24 mouse cellular contexts compared by ENCODE assay signal in the genomic region with DNA sequence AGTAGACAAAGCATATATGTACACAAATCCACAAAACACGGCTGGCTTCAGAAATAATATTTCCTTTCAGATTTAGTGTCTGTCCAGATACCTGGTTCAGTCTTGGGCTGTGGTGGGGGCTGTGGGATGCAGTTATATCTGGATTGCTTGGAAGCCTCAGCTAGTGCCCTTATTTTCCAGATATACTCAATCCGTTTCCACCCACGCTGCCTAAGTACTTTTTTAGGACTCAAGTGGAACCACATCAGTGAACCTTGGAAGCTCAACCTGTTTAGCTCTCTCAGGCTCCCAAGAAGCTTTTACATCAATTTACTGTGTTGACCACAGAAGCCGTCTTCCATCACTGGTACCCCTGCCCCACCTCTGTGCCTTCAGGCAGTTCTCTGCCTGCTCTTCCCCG. TPM values are rescaled to one million over a fixed set of nuclear protein-coding genes. Genes with fewer than 3 reads are reported as not detected.
DNase-seq lines count a peak whose midpoint lies in the region; ATAC-seq lines count a peak whose summit lies in the region.
"Had no signal": no experiment of that assay in that cellular context is flagged by ENCODE, and none has a peak within 500 bp of the region (broad histone marks: within the 10 kb centered on the region; RNA-seq: fewer than 3 reads in every experiment).

No protein-coding gene starts in this region.

- peaks cover 10% of the 10 kb centered on the region; the same call in 1 of the 2 replicates for H3K36me3 ChIP-seq in midbrain, embryonic 13.5 days
- H3K36me3 ChIP-seq in midbrain, embryonic 10.5 days: no peaks in the 10 kb centered on the region
- H3K36me3 ChIP-seq in midbrain, embryonic 15.5 days (replicated peaks): no peaks in the 10 kb centered on the region
- H3K36me3 ChIP-seq: limb, embryonic 15.5 days had no signal

- H3K9me3 ChIP-seq in midbrain, embryonic 13.5 days: no peaks in the 10 kb centered on the region
- H3K9me3 ChIP-seq in midbrain, embryonic 10.5 days (replicated peaks): no peaks in the 10 kb centered on the region
- H3K9me3 ChIP-seq in midbrain, embryonic 15.5 days: no peaks in the 10 kb centered on the region
- H3K9me3 ChIP-seq: limb, embryonic 15.5 days had no signal

- no peak overlapping the region for H3K4me3 ChIP-seq in midbrain, embryonic 13.5 days (replicated peaks)
- H3K4me3 ChIP-seq in midbrain, embryonic 10.5 days: no peak overlapping the region
- no peak overlapping the region for H3K4me3 ChIP-seq in midbrain, embryonic 15.5 days
- H3K4me3 ChIP-seq: limb, embryonic 15.5 days; myocyte had no signal

- peak overlapping the region; percentile 71 for H3K27ac ChIP-seq in midbrain, embryonic 13.5 days
- H3K27ac ChIP-seq in midbrain, embryonic 10.5 days (replicated peaks): no peak overlapping the region
- peak overlapping the region; percentile 41 for H3K27ac ChIP-seq in midbrain, embryonic 15.5 days
- H3K27ac ChIP-seq: limb, embryonic 15.5 days; liver, embryonic 14.5 days had no signal

- peak; percentile 67 for ATAC-seq in frontal cortex, adult (ENCODE audit: low TSS enrichment)
- ATAC-seq in midbrain, embryonic 13.5 days: no peak
- no peak for ATAC-seq in midbrain, embryonic 15.5 days (replicated peaks)
- ATAC-seq: CD4-positive, CD25-positive, alpha-beta regulatory T cell, adult 4 months; intestine, postnatal 0 days had no signal

- WGBS in midbrain, embryonic 13.5 days: 86% methylated on average over 5 of the region's 5 CpGs
- 88% methylated on average over 5 of the region's 5 CpGs for WGBS in midbrain, embryonic 10.5 days
- 80% methylated on average over 5 of the region's 5 CpGs for WGBS in midbrain, embryonic 15.5 days

- H3K9ac ChIP-seq in midbrain, embryonic 13.5 days (replicated peaks): no peak overlapping the region; the same call in 1 of the 2 replicates
- H3K9ac ChIP-seq in midbrain, embryonic 15.5 days: no peak overlapping the region
- H3K9ac ChIP-seq: limb, embryonic 15.5 days; liver, embryonic 14.5 days; lung, embryonic 14.5 days had no signal

- peaks cover 69% of the 10 kb centered on the region for H3K4me1 ChIP-seq in midbrain, embryonic 13.5 days (replicated peaks)
- 0 out of 2 replicates have a peak, but pooled peaks cover 6% of the 10 kb centered on the region for H3K4me1 ChIP-seq in midbrain, embryonic 10.5 days
- H3K4me1 ChIP-seq in midbrain, embryonic 15.5 days: peaks cover 47% of the 10 kb centered on the region

- H3K27me3 ChIP-seq in midbrain, embryonic 13.5 days: no peaks in the 10 kb centered on the region
- no peaks in the 10 kb centered on the region for H3K27me3 ChIP-seq in midbrain, embryonic 10.5 days (ENCODE audit: low read depth, poor library complexity, severe bottlenecking)
- H3K27me3 ChIP-seq in midbrain, embryonic 15.5 days (replicated peaks): no peaks in the 10 kb centered on the region
- H3K27me3 ChIP-seq: limb, embryonic 15.5 days had no signal

- no peak for DNase-seq in frontal cortex, adult 2 months (ENCODE audit: extremely low spot score in 1 of 2, low spot score in 1 of 2)
- no peak for DNase-seq in midbrain, embryonic 10.5 days (ENCODE audit: low spot score)
- DNase-seq in lung, postnatal 14 days: no peak
- no peak for DNase-seq in heart, postnatal 4 days
- DNase-seq: adrenal gland, postnatal 25 days; cerebellum, adult 9-10 months; gastrocnemius, postnatal 10 days; kidney, postnatal 36 days; layer of hippocampus, adult 9-11 months; left cerebral cortex, postnatal 4 days; lung, postnatal 4 days; right cerebral cortex, postnatal 14 days; spleen, adult 18-20 months had no signal

- no peak overlapping the region for H3K4me2 ChIP-seq in midbrain, embryonic 13.5 days (replicated peaks)
- H3K4me2 ChIP-seq in midbrain, embryonic 15.5 days: no peak overlapping the region
- H3K4me2 ChIP-seq: heart, embryonic 11.5 days; limb, embryonic 15.5 days; lung, embryonic 14.5 days had no signal

RNA-seq across cellular contexts. Expression of a gene that starts 35.6 kb away (rescaled TPM):
- 595 and 624 TPM in 2 replicates for polyA plus RNA-seq in frontal cortex, adult 2 months (2012; rRNA removed)
- 444 and 467 TPM in 2 replicates for polyA plus RNA-seq in midbrain, embryonic 13.5 days (2015; fragmentation: Nextera tagmentation; extraction: Ambion mirVana)
- 25.7 and 51.3 TPM in 2 replicates for polyA plus RNA-seq in midbrain, embryonic 10.5 days (2016; fragmentation: Nextera tagmentation; extraction: Ambion mirVana)
- 653 and 655 TPM in 2 replicates for polyA plus RNA-seq in midbrain, embryonic 15.5 days (2015; fragmentation: Nextera tagmentation; extraction: Ambion mirVana)
- total RNA-seq in heart, postnatal 4 days (2021): 1 to 10 TPM; 4.1 to 4.8 TPM
- total RNA-seq: granulocyte monocyte progenitor cell, adult 5-6 weeks had no signal
